Mouse (Mus musculus) hindbrain, embryonic 13.5 days (tissue): ENCODE data around the gene Adgre4. TPM values are rescaled to one million over a fixed set of nuclear protein-coding genes. Genes with fewer than 3 reads are reported as not detected.
"Not testable (repeated sequence)": the region's sequence is repeated elsewhere in the genome, so short reads cannot be mapped to it uniquely, and the experiment has no call there.

ENCODE experiments used
- ATAC-seq: fragments of 200-750 bp; cut with Nextera tagmentation; 2 replicates; pipeline ENCODE4 v1.8.0; 2017; ENCODE audit warnings: moderate TSS enrichment; ENCODE audit not compliant: low FRiP score
- H3K27ac ChIP-seq: fragments of 300-500 bp; sonication (generic); 2 replicates; pipeline ENCODE4 v1.5.1; 2015; ENCODE audit warnings: inconsistent platforms, mild to moderate bottlenecking, moderate library complexity
- H3K27me3 ChIP-seq: fragments of 300-500 bp; sonication (generic); 2 replicates; pipeline ENCODE4 v1.6.1; 2015; ENCODE audit warnings: mild to moderate bottlenecking, inconsistent platforms
- H3K36me3 ChIP-seq: fragments of 300-500 bp; sonication (generic); 2 replicates; pipeline ENCODE4 v1.6.1; 2015; ENCODE audit warnings: mild to moderate bottlenecking, inconsistent platforms
- H3K4me1 ChIP-seq: fragments of 300-500 bp; sonication (generic); replicated peaks from 2 replicates; pipeline ENCODE4 v1.6.1; 2015; ENCODE audit warnings: inconsistent platforms
- H3K4me2 ChIP-seq: fragments of 300-500 bp; sonication (generic); 2 replicates; pipeline ENCODE4 v1.6.1; 2015; ENCODE audit warnings: inconsistent platforms, mild to moderate bottlenecking, moderate library complexity
- H3K4me3 ChIP-seq: fragments of 300-500 bp; sonication (generic); 2 replicates; pipeline ENCODE4 v1.5.1; 2015; ENCODE audit warnings: mild to moderate bottlenecking, inconsistent platforms
- H3K9ac ChIP-seq: fragments of 300-500 bp; sonication (generic); 2 replicates; pipeline ENCODE4 v1.6.1; 2015; ENCODE audit warnings: mild to moderate bottlenecking, inconsistent platforms
- H3K9me3 ChIP-seq: fragments of 300-500 bp; sonication (generic); 2 replicates; pipeline ENCODE4 v1.6.1; 2016; ENCODE audit warnings: inconsistent platforms
- WGBS: fragments of 180-500 bp; shearing (Covaris S2); methylation state at CpG from one replicate; pipeline ENCODE4 v1.1.7; 2015; 5-methylcytosine and 5-hydroxymethylcytosine counted together
- polyA plus RNA-seq: library from polyadenylated mRNA; unstranded; fragments of >200 nt; fragmentation: Nextera tagmentation; extraction: Ambion mirVana; gene quantifications from 2 replicates; pipeline ENCODE4 v1.2.1, GENCODE M21; 2015

The Adgre4 gene
- polyA plus RNA-seq, 1 experiment from 2014 or later: 0.08 TPM

DNA sequence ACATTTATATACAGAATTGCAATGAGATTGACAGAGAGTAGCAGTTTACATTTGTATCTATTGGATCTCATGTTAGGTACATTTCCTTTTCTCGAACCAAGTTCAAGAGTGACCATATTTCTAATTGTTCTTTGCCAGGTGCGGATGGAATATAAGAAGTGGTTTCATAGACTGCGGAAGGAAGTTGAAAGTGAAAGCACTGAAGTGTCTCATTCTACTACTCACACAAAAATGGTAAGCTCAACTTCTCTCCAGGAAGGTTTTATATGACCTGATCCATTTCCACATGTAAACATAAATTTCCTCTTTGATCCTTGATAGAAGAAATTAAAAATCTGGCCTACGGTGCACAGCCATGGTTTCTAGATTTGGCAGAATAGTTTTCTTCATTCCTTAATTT lies 93.3 kb downstream of the Adgre4 start:
- Histone ChIP-seq H3K9ac (no peak overlapping the region), H3K27me3 (no peaks in the 10 kb centered on the region), H3K27ac (no peak overlapping the region), H3K4me3 (no peak overlapping the region), H3K9me3 (no peaks in the 10 kb centered on the region), H3K4me1 (no peaks in the 10 kb centered on the region), H3K36me3 (no peaks in the 10 kb centered on the region), H3K4me2 (no peak overlapping the region)
- 93% methylated on average over 4 of the region's 4 CpGs for WGBS
- no peak for ATAC-seq

DNA sequence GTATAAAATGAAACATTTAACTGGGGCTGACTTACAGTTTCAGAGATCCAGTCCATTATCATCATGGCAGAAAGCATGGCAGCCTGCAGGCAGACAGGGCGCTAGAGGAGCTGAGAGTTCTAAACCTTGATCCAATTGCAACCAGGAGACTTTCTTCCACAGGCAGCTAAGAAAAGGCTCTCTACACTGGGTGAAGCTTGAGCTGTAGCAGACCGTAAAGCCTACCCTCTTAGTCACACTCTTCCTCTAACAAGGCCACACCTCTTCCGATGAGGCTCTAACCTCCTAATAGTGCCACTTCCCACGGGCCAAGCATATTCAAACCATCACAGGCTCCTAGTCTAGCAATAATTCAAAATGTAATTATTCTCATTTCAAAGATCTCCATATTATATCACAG lies 127.4 kb downstream of the Adgre4 start:
- H3K9me3 ChIP-seq: no peaks in the 10 kb centered on the region
- H3K27ac ChIP-seq: no peak overlapping the region
- 0 out of 2 replicates have a peak, but pooled peaks cover 6% of the 10 kb centered on the region for H3K36me3 ChIP-seq
- WGBS: 96% methylated on average over 4 of the region's 4 CpGs
- 0 out of 2 replicates have a peak, but pooled peaks cover 5% of the 10 kb centered on the region for H3K27me3 ChIP-seq
- H3K4me1 ChIP-seq: peaks cover 18% of the 10 kb centered on the region
- no peak overlapping the region for H3K9ac ChIP-seq
- H3K4me3 ChIP-seq: no peak overlapping the region
- ATAC-seq: no peak
- peak overlapping the region; percentile 50; the same call in 1 of the 2 replicates for H3K4me2 ChIP-seq

DNA sequence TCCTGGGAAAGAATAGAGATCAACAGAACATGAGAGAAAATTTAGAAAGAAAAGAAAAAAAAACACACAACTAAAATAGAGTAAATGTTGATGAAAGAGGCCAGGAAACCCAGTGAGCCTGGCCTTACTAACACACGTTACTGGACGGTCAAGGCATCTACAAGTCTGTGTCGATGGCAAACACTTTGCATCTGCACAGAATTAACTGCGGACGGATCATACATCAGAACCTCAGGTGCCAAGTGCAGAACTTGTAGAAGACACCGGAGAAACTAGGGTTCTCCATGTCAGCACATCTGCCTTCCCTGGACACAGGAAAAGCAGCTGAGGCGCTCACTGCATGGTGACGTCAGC lies 128.5 kb downstream of the Adgre4 start:
- Histone ChIP-seq H3K4me1 (peaks cover 18% of the 10 kb centered on the region), H3K4me3 (peak overlapping the region; percentile 46), H3K9ac (peak overlapping the region; percentile 56), H3K4me2 (peak overlapping the region; percentile 50), H3K27ac (peak overlapping the region; percentile 58; the same call in 1 of the 2 replicates)
- not testable (repeated sequence) for H3K27me3 ChIP-seq, H3K36me3 ChIP-seq, H3K9me3 ChIP-seq, ATAC-seq
- WGBS: under 1% methylated on average over 7 of the region's 8 CpGs

DNA sequence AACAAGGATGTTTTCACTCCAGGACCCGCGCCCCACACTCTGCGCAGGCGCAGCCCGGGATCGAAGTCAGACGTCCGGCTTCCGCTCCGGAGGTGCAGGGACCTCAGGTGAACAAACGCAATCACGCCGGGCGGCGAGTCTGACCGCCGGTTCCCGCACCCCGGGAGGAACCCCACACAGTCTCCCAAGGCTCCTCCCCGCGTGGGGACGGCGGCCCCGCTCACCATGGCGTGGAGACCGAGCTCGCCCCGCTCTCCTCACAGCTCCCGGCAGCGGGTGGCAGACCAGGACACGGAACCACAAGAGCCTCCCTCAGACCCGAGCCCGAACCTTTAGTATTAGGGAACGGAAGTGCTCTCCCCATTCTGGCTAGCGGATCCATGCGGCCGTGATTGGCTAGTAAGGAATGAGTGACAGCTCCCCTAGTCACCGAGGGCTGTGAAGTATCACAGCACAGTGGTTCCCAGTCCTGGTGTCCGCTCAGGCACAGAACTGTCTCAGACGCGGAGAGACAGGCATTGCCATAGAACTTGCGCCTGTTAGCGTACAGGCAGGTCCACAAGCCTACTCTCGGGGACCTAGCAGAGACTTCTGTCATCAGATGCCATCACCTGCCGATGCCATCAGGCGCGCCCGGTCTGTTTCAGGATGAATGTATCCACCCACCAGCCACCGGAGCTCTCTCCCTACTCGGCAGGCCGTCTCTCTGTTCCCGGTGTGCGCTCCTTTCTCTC lies 129.0 kb downstream of the Adgre4 start, which contains the start of gene Zfp119a:
TSS of gene Zfp119a (minus strand) at position 295 of the 734 bp plus-strand sequence.
- Histone ChIP-seq H3K4me1 (peaks cover 18% of the 10 kb centered on the region), H3K4me3 (peak within 1 kb of the TSS; percentile 46), H3K27ac (peak within 1 kb of the TSS; percentile 88), H3K4me2 (peak within 1 kb of the TSS; percentile 56), H3K9ac (peak within 1 kb of the TSS; percentile 73)
- H3K9me3 ChIP-seq, H3K27me3 ChIP-seq, H3K36me3 ChIP-seq: not testable (repeated sequence)
- peak; percentile 100 for ATAC-seq
- WGBS: under 1% methylated on average over 38 of the region's 53 CpGs

DNA sequence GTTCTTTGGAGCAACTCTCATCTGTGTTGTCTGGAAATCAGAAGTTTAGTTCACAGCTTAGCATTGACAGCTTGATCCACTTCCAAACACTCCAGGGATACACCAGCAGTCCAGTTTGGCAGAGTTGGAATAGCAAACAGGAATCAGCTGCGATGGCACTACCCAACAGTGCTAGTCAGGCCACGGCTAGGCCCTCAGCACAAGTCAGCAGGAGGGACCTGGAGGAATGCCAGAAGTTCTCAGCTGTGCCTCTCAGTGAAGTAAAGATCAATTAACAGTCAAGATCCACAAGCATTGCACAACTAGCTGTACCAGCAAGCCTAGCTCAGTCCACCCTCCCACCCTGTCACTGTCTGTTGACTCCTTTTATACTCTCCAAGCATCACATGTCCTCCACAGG lies 133.8 kb downstream of the Adgre4 start:
- ATAC-seq: no peak
- no peaks in the 10 kb centered on the region for H3K36me3 ChIP-seq
- no peak overlapping the region for H3K27ac ChIP-seq
- no peaks in the 10 kb centered on the region for H3K9me3 ChIP-seq
- H3K4me2 ChIP-seq: no peak overlapping the region
- no peak overlapping the region for H3K4me3 ChIP-seq
- no peak overlapping the region for H3K9ac ChIP-seq
- H3K27me3 ChIP-seq: peaks cover 32% of the 10 kb centered on the region
- WGBS: 57% methylated on average over 2 of the region's 2 CpGs
- H3K4me1 ChIP-seq: peaks cover 5% of the 10 kb centered on the region

DNA sequence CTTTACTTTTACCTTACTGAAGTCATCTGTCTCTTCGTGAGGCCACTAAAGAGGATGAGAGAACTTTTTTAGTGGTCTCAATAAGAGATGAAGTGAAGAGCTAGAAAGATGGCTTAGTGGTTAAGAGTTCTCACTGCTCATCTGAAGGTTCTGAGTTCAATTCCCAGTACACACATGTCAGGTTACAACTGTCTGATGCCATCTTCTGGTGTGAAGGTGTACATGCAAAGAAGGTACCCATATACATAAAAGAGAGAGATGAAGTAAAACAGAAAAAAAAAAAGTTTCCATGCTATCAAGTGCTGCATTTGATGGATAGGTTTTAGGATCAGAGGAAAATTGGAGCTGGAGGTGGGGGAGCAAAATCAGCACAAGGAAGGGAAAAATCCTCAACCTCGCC lies 135.1 kb downstream of the Adgre4 start:
- H3K27ac ChIP-seq: no peak overlapping the region
- no peaks in the 10 kb centered on the region for H3K9me3 ChIP-seq
- H3K4me3 ChIP-seq: no peak overlapping the region
- H3K4me2 ChIP-seq: no peak overlapping the region
- no peaks in the 10 kb centered on the region for H3K36me3 ChIP-seq
- no peaks in the 10 kb centered on the region for H3K4me1 ChIP-seq
- no peak overlapping the region for H3K9ac ChIP-seq
- no peak for ATAC-seq
- WGBS: 68% methylated on average over 2 of the region's 2 CpGs
- peaks cover 35% of the 10 kb centered on the region for H3K27me3 ChIP-seq

DNA sequence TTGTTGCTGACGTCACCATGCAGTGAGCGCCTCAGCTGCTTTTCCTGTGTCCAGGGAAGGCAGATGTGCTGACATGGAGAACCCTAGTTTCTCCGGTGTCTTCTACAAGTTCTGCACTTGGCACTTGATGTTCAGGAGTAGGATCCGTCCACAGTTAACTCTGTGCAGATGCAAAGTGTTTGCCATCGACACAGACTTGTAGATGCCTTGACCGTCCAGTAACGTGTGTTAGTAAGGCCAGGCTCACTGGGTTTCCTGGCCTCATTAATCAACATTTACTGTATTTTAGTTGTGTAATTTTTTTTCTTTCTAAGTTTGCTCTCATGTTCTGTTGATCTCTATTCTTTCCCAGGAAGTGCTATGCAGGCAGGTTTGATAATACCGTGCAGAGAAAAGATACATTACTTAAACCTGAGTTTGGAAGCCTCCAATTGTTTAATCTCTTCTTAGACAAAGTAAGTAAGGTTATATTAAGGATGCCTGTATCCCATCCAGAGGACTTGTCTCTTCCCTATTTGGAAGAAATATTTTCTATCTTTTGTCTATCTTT lies 142.7 kb downstream of the Adgre4 start:
- WGBS: 13% methylated on average over 6 of the region's 8 CpGs
- peak overlapping the region; percentile 74 for H3K27ac ChIP-seq
- ATAC-seq: not testable (repeated sequence)

DNA sequence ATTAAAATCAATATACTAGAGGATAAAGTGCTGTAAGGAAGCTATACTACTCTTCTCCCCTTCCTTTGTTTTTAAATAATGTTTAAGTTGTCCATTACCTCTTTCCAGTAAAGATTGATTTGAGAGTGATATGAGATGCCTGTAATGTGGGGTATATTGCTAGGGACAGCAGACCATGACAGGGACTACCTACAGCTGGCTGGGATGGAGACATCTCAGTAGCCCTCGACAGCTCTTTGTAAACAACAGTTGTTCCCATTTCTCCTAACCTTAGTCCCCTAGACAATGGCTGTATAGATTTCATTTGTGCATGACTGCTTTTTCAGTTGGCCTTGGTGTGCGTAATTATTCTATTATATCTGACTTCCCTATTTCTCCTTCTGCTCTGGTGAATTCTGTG lies 153.3 kb downstream of the Adgre4 start:
- no peak overlapping the region for H3K9ac ChIP-seq
- H3K9me3 ChIP-seq: peaks cover 5% of the 10 kb centered on the region; the same call in 1 of the 2 replicates
- no peaks in the 10 kb centered on the region for H3K27me3 ChIP-seq
- H3K36me3 ChIP-seq: peaks cover 14% of the 10 kb centered on the region
- no peak overlapping the region for H3K27ac ChIP-seq
- no peak overlapping the region for H3K4me2 ChIP-seq
- no peak overlapping the region for H3K4me3 ChIP-seq
- no peaks in the 10 kb centered on the region for H3K4me1 ChIP-seq
- 41% methylated on average over 2 of the region's 2 CpGs for WGBS
- ATAC-seq: no peak

More for the DNA sequence above, 142.7 kb downstream of the Adgre4 start:
- not testable (repeated sequence) for H3K9me3 ChIP-seq, H3K4me1 ChIP-seq, H3K27me3 ChIP-seq
- Histone ChIP-seq H3K36me3 (peaks cover 16% of the 10 kb centered on the region), H3K9ac (peak overlapping the region; percentile 59), H3K4me3 (peak overlapping the region; percentile 49), H3K4me2 (peak overlapping the region; percentile 57)

Other genes with a start within 250 kb of the Adgre4 start
- gene Vmn2r118, start 124.8 kb upstream of the Adgre4 start, polyA plus RNA-seq: not detected in 2 replicates
- gene Pot1b, start 37.4 kb upstream of the Adgre4 start, polyA plus RNA-seq: 9.2 and 9.8 TPM in 2 replicates
- gene Zfp119a, start 128.9 kb downstream of the Adgre4 start, polyA plus RNA-seq: 11.9 and 12.1 TPM in 2 replicates
- gene Zfp959, start 142.1 kb downstream of the Adgre4 start, polyA plus RNA-seq: 14.5 and 15.3 TPM in 2 replicates
- gene Zfp119b, start 199.5 kb downstream of the Adgre4 start, polyA plus RNA-seq: 8.2 and 8.7 TPM in 2 replicates
- 5.0 and 6.8 TPM in 2 replicates for gene Ebi3, start 202.7 kb downstream of the Adgre4 start, polyA plus RNA-seq
- 23.2 and 25.2 TPM in 2 replicates for gene Yju2, start 209.1 kb downstream of the Adgre4 start, polyA plus RNA-seq
- gene Shd, start 220.5 kb downstream of the Adgre4 start, polyA plus RNA-seq: 170 and 182 TPM in 2 replicates
- gene Fsd1, start 236.5 kb downstream of the Adgre4 start, polyA plus RNA-seq: 159 and 172 TPM in 2 replicates